Mouse (Mus musculus): ENCODE results near the gene Dusp6. TPM values are rescaled to one million over a fixed set of nuclear protein-coding genes. Genes with fewer than 3 reads are reported as not detected.
A peak's percentile ranks its signal among the peaks of the same experiment; 100 is the strongest.

Dusp6 gene
- polyA plus RNA-seq, 1 experiment = 30.8 TPM

- 5% methylated on average over 7 of the region's 7 CpGs for WGBS
- peak in 1 of 2 experiments; percentile 32 for DNase-seq (ENCODE audit: low read depth in 1 of 2, low spot score in 2 of 2)
These were observed 2.1 kb downstream of the Dusp6 start for GRCm38 (mm10) chr10:99265011-99265694.

GRCm38 (mm10) chr10:99266025-99266424 is 3.0 kb downstream of the Dusp6 start:
- TF ChIP-seq CTCF (IDR thresholded peaks at IDR 0.05; ENCODE audit: extremely low read depth, insufficient read depth, insufficient read length, insufficient replicate concordance) (no peak), POLR2A (IDR thresholded peaks at IDR 0.05; ENCODE audit: low read depth, low read length) (no peak)
- Histone ChIP-seq H3K27me3 (ENCODE audit: control insufficient read depth, insufficient read depth, low read length) (no peaks in the 10 kb centered on the region), H3K36me3 (ENCODE audit: control insufficient read depth, insufficient read depth, low read length) (peaks cover 3% of the 10 kb centered on the region; the same call in 1 of the 2 replicates), H3K4me3 (ENCODE audit: extremely low read depth, insufficient read depth, insufficient read length) (peak overlapping the region; percentile 42; the same call in 1 of the 2 replicates), H3K27ac (ENCODE audit: insufficient read depth, low read length) (peak overlapping the region; percentile 31), H3K4me1 (ENCODE audit: control insufficient read depth, insufficient read depth, insufficient read length) (peaks cover 18% of the 10 kb centered on the region; the same call in 1 of the 2 replicates)
- WGBS = 15% methylated on average over 14 of the region's 14 CpGs
- DNase-seq (ENCODE audit: low read depth in 1 of 2, low spot score in 2 of 2) = no peak

More at GRCm38 (mm10) chr10:99265011-99265694, 2.1 kb downstream of the Dusp6 start:
- peaks cover 3% of the 10 kb centered on the region; the same call in 1 of the 2 replicates for H3K36me3 ChIP-seq (ENCODE audit: control insufficient read depth, insufficient read depth, low read length)
- TF ChIP-seq POLR2A (IDR thresholded peaks at IDR 0.05; ENCODE audit: low read depth, low read length) = no peak; the same call in 1 of the 2 replicates
- no peak for TF ChIP-seq CTCF (IDR thresholded peaks at IDR 0.05; ENCODE audit: extremely low read depth, insufficient read depth, insufficient read length, insufficient replicate concordance)
- no peaks in the 10 kb centered on the region for H3K27me3 ChIP-seq (ENCODE audit: control insufficient read depth, insufficient read depth, low read length)
- peaks cover 17% of the 10 kb centered on the region; the same call in 1 of the 2 replicates for H3K4me1 ChIP-seq (ENCODE audit: control insufficient read depth, insufficient read depth, insufficient read length)
- peak overlapping the region; percentile 99; the same call in 1 of the 2 replicates for H3K27ac ChIP-seq (ENCODE audit: insufficient read depth, low read length)
- H3K4me3 ChIP-seq (ENCODE audit: extremely low read depth, insufficient read depth, insufficient read length) = peak overlapping the region; percentile 92

- H3K27me3 ChIP-seq (ENCODE audit: control insufficient read depth, insufficient read depth, low read length) = no peaks in the 10 kb centered on the region
- no peak overlapping the region for H3K4me3 ChIP-seq (ENCODE audit: extremely low read depth, insufficient read depth, insufficient read length)
- H3K27ac ChIP-seq (ENCODE audit: insufficient read depth, low read length) = no peak overlapping the region
- no peak for DNase-seq (ENCODE audit: low read depth in 1 of 2, low spot score in 2 of 2)
- H3K36me3 ChIP-seq (ENCODE audit: control insufficient read depth, insufficient read depth, low read length) = peaks cover 3% of the 10 kb centered on the region; the same call in 1 of the 2 replicates
- TF ChIP-seq CTCF (IDR thresholded peaks at IDR 0.05; ENCODE audit: extremely low read depth, insufficient read depth, insufficient read length, insufficient replicate concordance) (no peak), POLR2A (IDR thresholded peaks at IDR 0.05; ENCODE audit: low read depth, low read length) (no peak)
- 89% methylated on average over 1 of the region's 1 CpGs for WGBS
- H3K4me1 ChIP-seq (ENCODE audit: control insufficient read depth, insufficient read depth, insufficient read length) = peaks cover 17% of the 10 kb centered on the region; the same call in 1 of the 2 replicates
These were observed 4.6 kb downstream of the Dusp6 start for GRCm38 (mm10) chr10:99267621-99268020.

- WGBS = 6% methylated on average over 19 of the region's 19 CpGs
- Histone ChIP-seq H3K4me1 (ENCODE audit: control insufficient read depth, insufficient read depth, insufficient read length) (peaks cover 21% of the 10 kb centered on the region), H3K27ac (ENCODE audit: insufficient read depth, low read length) (peak overlapping the region; percentile 80), H3K27me3 (ENCODE audit: control insufficient read depth, insufficient read depth, low read length) (no peaks in the 10 kb centered on the region), H3K36me3 (ENCODE audit: control insufficient read depth, insufficient read depth, low read length) (peaks cover 3% of the 10 kb centered on the region; the same call in 1 of the 2 replicates), H3K4me3 (ENCODE audit: extremely low read depth, insufficient read depth, insufficient read length) (peak overlapping the region; percentile 47; the same call in 1 of the 2 replicates)
- DNase-seq (ENCODE audit: low read depth in 1 of 2, low spot score in 2 of 2) = peak; percentile 72 to 74
- TF ChIP-seq CTCF (IDR thresholded peaks at IDR 0.05; ENCODE audit: extremely low read depth, insufficient read depth, insufficient read length, insufficient replicate concordance) = no peak
- TF ChIP-seq POLR2A (IDR thresholded peaks at IDR 0.05; ENCODE audit: low read depth, low read length) = no peak; the same call in 1 of the 2 replicates
These were observed 5.6 kb downstream of the Dusp6 start for GRCm38 (mm10) chr10:99268421-99269300.

- DNase-seq (ENCODE audit: low read depth in 1 of 2, low spot score in 2 of 2) = no peak
- Histone ChIP-seq H3K4me3 (ENCODE audit: extremely low read depth, insufficient read depth, insufficient read length) (no peak overlapping the region), H3K4me1 (ENCODE audit: control insufficient read depth, insufficient read depth, insufficient read length) (peaks cover 21% of the 10 kb centered on the region), H3K27ac (ENCODE audit: insufficient read depth, low read length) (peak overlapping the region; percentile 80), H3K36me3 (ENCODE audit: control insufficient read depth, insufficient read depth, low read length) (peaks cover 3% of the 10 kb centered on the region; the same call in 1 of the 2 replicates), H3K27me3 (ENCODE audit: control insufficient read depth, insufficient read depth, low read length) (no peaks in the 10 kb centered on the region)
- TF ChIP-seq CTCF (IDR thresholded peaks at IDR 0.05; ENCODE audit: extremely low read depth, insufficient read depth, insufficient read length, insufficient replicate concordance) = no peak
- no peak for TF ChIP-seq POLR2A (IDR thresholded peaks at IDR 0.05; ENCODE audit: low read depth, low read length)
- WGBS = 38% methylated on average over 4 of the region's 4 CpGs
These were observed 6.3 kb downstream of the Dusp6 start for GRCm38 (mm10) chr10:99269301-99269701.

- Histone ChIP-seq H3K4me3 (ENCODE audit: extremely low read depth, insufficient read depth, insufficient read length) (no peak overlapping the region), H3K27me3 (ENCODE audit: control insufficient read depth, insufficient read depth, low read length) (no peaks in the 10 kb centered on the region), H3K36me3 (ENCODE audit: control insufficient read depth, insufficient read depth, low read length) (peaks cover 3% of the 10 kb centered on the region; the same call in 1 of the 2 replicates), H3K27ac (ENCODE audit: insufficient read depth, low read length) (peak overlapping the region; percentile 80), H3K4me1 (ENCODE audit: control insufficient read depth, insufficient read depth, insufficient read length) (peaks cover 21% of the 10 kb centered on the region)
- 77% methylated on average over 6 of the region's 6 CpGs for WGBS
- TF ChIP-seq POLR2A (IDR thresholded peaks at IDR 0.05; ENCODE audit: low read depth, low read length) (no peak), CTCF (IDR thresholded peaks at IDR 0.05; ENCODE audit: extremely low read depth, insufficient read depth, insufficient read length, insufficient replicate concordance) (no peak)
- no peak for DNase-seq (ENCODE audit: low read depth in 1 of 2, low spot score in 2 of 2)
These were observed 6.7 kb downstream of the Dusp6 start for GRCm38 (mm10) chr10:99269704-99270103.
